Mouse (Mus musculus) induced T-regulatory cell, adult 2 months (primary cell): Measurements from ENCODE around the gene 3110040M04Rik.
A peak's percentile ranks its signal among the peaks of the same experiment; 100 is the strongest.
"Not testable (repeated sequence)": the region's sequence is repeated elsewhere in the genome, so short reads cannot be mapped to it uniquely, and the experiment has no call there.

ENCODE experiments used
- DNase-seq: peaks from one replicate; pipeline ENCODE4 v3.0.0-alpha.2; 2012; ENCODE audit warnings: low read depth

Gene 3110040M04Rik

DNA sequence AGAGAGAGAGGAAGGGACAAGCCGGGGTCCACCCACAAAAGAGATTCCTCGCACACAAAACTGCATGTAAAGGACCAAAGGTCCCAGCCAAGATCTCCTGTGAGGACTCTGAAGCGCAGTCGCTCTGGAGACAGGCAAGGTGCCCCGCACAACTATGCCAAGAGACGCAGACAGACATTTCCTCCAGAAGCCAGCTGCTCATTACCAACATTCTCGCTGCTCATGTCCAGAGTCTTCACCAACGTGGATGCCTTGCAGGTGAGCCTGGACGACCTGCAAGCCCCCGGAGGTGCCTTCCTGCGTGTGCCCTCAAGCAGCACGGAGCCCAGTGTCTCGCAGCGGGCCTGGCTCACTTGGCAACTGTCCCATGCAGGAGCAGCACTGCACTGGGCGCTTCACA is 11.2 kb upstream of the 3110040M04Rik start:
- DNase-seq, result not testable (repeated sequence)

DNA sequence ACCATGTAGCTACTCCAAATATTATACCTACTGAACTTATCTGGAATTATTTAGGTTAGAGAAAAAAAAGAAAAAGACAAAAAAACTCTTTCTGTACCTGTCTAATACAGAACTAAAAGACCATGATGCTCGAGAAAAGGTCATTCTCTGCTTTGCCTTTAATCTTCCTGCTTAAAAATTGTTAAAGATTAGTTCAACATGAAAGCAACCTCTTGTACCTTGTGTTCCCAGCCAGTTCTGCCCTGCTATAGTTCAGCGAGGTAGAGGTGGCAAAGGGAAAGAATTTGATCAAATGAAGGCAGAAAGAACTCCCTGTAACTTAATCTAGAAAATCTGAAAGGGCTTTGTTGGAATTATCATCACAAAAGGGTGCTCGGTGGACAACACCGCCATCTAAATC is 7.9 kb upstream of the 3110040M04Rik start:
- DNase-seq, result not testable (repeated sequence)

DNA sequence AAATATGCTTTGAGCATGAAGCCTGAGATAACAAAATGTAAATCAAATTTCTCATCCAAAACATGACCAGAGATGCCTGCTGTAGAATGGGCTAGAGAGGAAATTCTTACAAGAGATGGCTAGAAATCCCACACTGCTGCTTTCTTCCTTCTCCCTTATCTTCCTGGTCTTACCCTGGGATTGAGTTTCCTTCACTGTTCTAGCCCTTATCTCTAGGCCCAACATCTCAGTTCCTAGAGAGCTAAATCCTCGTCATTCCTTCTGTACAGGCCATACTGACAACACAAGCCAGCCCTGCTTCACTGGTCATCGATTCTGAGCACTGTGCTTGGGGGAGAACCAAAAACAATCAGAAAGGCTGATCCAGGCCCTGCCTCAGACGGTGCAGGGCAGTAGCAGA is 7.2 kb upstream of the 3110040M04Rik start:
- not testable (repeated sequence) for DNase-seq

DNA sequence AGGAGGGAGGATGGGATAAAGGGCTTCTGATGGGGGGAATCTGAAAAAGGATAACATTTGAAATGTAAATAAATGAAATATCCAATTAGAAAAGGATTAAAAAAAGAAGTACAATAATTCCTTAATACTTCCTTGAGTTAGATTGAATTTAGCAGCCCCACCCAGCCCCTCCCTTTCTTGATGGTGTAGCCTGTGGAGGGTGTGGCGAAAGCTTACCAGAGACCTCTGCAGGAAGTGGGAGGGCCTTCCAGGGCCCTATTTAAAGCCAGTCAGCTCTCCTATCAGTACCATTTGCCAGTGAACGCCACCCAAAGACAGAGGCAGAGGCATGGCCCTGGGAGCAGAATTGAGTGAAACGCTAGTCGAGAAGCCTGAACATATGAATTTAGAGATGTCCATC is 5.8 kb upstream of the 3110040M04Rik start, which contains the start of gene Gm47995:
Gene Gm47995 (plus strand): TSS at position 329 of the 400 bp plus-strand sequence.
- peak; percentile 11 for DNase-seq

DNA sequence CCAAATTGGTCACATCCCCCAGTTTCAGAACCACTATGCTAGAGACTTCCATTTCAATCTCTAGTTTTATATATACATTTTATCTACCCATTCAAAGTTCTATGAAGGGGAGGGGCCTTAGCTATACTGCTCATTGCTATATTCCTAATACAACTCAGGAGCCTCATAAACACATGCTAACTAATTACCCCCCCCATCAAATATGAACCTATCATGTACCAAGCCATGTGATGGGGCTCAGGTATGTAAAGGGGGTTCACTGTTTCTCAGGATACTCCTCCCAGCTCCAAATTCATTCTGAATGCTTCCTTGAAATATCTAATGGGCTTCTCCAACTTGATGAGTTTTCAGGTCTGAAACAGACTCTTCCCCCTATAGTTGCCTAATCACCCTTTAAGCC is 3.3 kb upstream of the 3110040M04Rik start:
- not testable (repeated sequence) for DNase-seq

DNA sequence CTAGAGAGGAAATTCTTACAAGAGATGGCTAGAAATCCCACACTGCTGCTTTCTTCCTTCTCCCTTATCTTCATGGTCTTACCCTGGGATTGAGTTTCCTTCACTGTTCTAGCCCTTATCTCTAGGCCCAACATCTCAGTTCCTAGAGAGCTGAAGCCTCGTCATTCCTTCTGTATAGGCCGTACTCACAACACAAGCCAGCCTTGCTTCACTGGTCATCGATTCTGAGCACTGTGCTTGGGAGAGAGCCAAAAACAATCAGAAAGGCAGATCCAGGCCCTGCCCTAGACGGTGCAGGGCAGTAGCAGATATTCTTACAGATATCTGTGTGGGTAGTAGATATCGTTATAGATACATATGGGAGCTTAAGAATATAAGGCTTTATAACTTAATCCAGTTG is 1.1 kb upstream of the 3110040M04Rik start:
- DNase-seq, result not testable (repeated sequence)

DNA sequence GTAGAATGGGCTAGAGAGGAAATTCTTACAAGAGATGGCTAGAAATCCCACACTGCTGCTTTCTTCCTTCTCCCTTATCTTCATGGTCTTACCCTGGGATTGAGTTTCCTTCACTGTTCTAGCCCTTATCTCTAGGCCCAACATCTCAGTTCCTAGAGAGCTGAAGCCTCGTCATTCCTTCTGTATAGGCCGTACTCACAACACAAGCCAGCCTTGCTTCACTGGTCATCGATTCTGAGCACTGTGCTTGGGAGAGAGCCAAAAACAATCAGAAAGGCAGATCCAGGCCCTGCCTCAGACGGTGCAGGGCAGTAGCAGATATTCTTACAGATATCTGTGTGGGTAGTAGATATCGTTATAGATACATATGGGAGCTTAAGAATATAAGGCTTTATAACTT is 4.6 kb downstream of the 3110040M04Rik start:
- not testable (repeated sequence) for DNase-seq

DNA sequence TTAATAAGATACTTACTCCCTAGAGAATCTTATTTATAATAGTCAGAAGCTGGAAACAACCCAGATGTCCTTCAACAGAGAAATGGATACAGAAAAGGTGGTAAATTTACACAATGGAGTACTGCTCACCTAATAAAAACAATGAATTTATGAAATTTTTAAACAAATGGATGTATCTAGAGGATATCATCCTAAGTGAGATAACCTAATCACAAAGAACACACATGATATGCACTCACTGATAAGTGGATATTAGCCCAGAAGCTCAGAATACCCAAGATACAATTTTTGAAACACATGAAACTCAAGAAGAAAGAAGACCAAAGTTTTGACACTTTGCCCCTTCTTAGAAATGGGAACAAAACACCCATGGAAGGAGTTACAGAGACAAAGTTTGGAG is 5.0 kb downstream of the 3110040M04Rik start:
- DNase-seq, result not testable (repeated sequence)

DNA sequence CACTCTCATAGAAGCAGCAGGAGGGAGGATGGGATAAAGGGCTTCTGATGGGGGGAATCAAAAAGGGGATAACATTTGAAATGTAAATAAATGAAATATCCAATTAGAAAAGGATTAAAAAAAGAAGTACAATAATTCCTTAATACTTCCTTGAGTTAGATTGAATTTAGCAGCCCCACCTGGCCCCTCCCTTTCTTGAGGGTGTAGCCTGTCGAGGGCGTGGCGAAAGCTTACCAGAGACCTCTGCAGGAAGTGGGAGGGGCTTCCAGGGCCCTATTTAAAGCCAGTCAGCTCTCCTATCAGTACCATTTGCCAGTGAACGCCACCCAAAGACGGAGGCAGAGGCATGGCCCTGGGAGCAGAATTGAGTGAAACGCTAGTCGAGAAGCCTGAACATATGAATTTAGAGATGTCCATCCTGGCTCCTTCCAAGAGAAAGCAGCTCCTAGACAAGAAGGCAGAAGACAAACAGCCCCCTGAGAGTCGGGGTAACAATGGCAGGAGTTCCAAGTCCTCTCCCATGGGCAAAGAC is 6.0 kb downstream of the 3110040M04Rik start, which contains the start of gene Gm47996:
Gene Gm47996 (plus strand): TSS at position 308 of the 532 bp plus-strand sequence.
- DNase-seq, result not testable (repeated sequence)

DNA sequence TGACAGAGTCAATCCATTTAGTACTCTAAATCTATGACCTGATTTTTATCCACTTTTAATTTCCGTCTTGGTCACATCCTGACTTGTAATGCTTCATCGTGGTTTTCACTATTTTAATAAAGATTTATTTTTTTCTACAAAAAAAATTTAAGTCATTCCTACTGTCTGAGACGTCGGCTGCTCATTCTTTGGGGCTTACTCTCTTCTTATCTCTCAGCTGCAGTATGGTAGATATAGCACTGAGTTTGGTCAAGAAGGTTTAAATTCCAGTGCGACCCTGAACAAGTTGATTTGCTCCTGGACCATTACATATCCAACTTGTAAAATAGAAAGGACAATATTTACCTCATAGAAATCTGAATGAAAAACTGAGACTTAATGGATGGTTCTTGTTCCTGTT is 7.7 kb downstream of the 3110040M04Rik start:
- not testable (repeated sequence) for DNase-seq

DNA sequence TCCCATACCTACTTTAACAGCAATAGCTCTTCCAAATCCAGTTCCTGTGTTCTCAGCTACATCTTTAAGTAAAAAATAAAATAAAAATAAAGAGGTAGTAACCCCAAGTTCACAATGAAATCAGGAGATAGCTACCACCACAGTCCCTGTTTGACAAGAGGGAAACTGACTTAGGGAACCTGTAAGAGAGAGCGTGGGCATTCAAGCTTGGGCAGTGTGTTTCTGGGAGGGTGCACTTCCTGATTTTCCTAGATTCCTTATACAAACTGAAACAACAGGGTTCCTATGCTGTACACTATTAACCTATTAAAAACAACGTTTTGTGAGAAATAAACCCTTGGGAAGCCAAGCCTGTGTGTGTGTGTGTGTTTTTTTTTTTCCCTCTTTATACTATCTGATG is 10.9 kb downstream of the 3110040M04Rik start:
- no peak for DNase-seq

DNA sequence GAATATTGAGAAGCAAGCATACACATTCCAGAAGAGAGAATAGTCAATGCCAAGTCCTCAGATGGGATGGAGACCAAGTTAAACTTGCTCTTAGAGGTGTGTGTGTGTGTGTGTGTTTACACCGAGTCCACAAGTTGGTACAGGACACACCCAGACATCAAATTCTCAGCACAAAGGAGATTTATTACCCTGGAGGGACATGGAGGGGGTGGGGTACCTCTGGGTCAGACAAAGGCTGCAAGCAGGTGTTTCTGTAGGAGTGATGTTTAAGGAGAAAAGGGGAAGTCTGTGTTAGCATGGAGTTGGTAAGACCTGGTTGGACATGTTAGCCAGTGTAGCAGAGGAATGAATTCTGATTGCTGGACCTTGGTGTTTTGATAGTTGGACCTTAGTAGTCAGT is 12.1 kb downstream of the 3110040M04Rik start:
- no peak for DNase-seq

DNA sequence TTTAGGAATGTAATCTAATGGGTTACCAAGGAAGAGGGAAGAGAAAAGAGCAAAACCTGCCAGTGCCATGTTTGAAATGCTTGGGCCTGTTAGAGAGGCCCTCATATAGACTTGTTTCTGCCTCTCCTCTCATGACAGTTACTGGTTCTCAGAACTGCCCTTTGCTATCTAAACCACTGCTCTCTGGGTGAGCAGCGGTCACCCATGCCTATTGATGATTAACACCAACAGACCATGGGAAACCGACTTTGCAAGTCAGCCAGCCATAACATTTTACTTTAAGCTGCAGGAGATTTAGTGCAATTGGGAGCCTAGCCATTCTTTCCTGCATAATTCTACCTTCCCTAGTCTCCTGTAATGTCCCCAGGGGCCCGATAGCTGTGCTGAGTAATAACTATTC is 12.5 kb downstream of the 3110040M04Rik start:
- no peak for DNase-seq

DNA sequence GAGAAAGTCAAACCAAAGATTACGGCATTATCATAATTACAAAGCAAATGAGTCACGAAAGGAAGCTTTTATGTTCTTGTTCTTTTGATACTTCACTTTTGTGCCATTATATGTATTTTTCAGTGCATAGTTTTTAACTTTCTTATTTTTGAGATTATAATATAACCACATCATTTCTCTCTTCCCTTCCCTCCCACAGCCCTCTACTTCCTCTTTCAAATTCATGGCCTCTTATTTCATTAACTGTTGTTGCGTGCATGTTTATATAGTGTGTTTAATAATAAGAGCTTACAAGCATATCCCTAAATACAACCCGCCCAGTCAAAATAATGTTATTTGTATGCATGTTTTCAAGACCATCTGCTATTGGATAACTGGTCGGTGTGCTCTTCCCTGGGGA is 15.1 kb downstream of the 3110040M04Rik start:
- DNase-seq, result no peak

DNA sequence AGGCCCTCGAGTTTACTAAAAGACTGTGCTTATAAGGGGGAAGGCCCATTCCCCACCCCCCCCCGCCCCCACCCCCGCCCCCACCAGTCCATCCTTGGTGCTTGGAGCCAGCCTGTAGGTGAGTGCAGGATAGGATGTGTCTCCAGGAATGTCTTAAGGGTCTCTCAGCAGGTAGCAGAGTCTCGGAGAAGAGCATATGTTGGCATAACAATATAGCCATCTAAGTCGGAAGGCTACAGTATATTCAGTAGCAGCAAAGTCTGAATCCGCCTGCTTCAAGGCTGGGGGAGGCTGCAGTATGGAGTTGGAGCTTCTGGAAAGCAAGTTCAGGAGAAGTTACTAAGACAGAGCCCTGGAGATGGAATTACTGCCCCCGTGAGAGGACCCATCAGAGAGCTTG is 16.2 kb downstream of the 3110040M04Rik start:
- no peak for DNase-seq

DNA sequence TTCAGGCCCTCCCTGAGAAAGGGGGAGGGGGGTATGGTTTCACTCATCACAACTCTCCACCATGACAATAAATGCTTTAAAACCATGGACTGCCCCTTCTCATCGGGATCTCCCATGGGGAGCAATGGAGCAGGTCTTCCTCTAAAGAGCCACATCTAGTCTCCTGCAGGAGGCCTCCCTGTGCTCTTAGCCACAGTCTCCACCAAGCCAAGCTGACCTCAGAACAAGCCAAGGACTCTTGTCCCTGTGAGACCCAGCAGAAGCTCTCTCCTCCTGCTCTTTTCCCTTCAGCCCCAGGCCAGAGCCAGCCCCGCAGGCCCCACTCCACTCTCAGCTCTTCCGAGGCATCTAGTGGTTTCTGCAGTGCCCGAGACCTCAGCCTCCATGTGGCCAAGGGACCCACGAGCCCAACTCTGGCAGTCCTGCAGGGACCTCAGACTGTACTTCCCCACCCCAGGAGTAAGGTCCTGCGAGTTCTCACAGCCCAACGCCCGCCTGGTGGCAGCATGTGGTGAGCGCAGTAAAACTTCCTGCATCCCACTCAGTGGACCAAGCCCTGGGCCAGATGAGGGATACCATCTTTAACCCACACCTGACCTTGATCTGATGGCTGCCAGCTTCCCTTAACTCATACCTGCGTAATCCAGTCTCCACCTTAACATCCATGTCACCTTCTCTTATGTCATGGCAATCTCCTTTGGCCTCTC is 18.8 kb downstream of the 3110040M04Rik start:
- no peak for DNase-seq

DNA sequence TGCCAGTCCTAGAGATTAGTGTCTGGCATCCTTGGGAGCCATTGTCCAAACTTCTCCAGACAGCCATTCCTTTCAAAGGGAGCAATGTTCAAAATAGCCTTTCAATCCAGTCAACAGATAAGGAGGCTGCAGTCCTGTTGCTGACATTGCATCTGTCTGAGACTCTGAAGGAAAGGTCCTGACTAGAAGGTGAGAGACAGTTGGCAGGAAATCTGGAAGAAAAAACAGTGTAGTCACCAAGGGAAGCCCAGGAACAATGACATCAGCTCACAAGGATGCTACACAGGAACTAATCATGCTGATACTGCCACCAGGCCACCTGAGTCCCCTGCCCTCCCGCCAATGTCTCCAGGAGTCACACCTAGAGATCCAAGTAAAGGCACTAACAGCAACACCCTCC is 19.5 kb downstream of the 3110040M04Rik start:
- no peak for DNase-seq

DNA sequence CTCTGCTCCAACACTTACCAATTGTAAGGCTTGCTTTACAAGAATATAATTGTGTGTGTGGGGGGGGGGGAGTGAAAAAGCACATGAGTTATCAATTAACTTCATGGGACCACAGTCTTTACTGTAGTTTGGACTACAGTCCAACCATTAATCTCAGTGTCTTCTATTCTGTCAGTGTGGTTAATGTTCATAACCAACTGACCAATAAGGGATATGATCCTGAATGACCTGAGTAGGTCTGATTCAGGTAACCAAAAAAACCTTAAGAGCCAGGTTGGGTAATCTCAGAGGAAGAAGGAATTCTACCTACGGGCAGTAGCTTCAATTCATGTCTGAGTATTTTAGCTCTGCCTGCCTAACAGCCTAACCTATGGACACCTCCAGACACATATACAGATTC is 20.6 kb downstream of the 3110040M04Rik start:
- no peak for DNase-seq

DNA sequence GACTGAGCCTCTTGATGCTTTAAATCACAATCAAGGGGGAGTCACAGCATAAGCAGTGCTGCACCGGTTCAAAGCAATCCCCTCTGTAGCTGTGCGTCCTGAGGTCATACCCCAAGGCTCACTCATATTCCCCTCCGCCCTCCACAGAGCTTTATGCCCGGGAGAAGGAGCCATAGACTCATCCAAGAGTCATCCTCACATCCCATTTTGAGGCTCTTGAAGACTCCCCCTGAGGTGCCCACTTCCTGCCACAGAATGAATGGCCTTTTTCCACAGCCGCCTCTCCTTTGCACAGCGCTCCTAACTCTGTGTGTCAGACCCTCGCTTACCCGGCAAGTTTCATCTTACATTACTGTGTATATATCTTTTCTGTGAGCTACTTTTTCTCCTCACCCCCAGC is 23.6 kb downstream of the 3110040M04Rik start:
- DNase-seq, result no peak

DNA sequence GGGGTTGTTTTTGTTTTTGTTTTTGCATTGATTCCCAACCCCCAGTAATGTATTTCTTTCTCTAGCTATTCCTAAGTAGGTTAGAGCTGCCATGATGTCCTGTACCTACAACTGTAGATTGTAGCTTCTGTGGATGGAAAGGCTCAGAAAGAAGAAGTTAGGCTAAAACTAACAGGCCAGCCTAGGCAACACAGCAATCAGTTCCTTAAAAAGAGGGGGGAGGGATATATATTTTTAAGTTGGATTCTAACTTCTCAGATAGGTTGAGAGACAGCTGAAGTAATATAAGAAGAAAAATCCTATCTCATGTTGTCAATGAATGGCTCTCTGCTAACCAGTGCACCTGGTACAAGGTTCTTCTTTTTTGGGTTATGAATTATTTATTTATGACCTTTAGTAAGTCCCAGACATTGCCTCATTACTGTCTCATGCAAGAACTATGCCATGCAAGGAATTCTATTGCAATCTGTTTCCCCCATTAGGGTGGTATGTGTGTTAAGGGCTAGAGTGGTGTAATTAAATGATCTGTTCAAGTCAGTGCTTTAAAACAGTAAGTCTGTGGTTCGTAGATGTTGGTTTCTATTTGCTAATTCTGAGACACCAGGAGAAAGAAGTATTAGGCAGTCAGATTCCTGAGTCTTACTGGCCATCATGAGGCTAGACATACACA is 24.5 kb downstream of the 3110040M04Rik start:
- no peak for DNase-seq

DNA sequence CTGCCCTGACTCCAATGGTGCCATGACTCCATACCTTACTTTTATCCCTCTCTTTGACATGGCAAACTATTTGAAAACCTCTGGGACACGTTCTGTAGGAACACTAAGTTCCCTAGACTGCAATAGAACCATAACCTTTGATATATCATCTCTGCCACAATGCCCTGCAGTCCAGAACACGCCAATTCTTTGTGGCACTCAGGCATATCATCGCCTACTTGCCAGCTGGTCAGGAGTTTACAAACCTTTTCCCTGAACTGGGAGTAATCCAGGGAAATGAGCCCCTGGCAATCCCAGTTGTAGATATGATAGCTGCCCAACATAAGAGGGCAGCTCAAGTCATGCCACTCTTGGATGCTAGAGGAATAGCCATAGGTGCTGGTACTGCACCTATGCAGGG is 28.4 kb downstream of the 3110040M04Rik start:
- no peak for DNase-seq

DNA sequence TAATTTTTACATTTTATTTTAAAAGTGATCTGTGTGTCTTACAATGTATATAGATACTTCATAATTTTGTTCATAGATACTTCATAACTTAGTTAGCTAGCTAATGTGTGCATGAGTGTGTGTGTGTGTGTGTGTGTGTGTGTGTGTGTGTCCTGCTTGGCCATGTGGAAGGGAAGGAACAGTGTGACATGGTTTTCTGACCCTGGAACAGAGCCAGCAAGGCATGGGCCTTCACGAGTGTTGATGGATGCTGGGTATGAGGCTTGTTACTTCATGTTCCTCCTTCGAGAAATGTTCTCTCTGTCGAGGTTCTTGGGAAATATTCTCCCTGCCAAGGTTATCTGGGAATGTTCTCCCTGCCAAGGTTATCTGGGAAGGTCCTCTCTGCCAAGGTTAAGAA is 29.8 kb downstream of the 3110040M04Rik start:
- DNase-seq, result no peak

DNA sequence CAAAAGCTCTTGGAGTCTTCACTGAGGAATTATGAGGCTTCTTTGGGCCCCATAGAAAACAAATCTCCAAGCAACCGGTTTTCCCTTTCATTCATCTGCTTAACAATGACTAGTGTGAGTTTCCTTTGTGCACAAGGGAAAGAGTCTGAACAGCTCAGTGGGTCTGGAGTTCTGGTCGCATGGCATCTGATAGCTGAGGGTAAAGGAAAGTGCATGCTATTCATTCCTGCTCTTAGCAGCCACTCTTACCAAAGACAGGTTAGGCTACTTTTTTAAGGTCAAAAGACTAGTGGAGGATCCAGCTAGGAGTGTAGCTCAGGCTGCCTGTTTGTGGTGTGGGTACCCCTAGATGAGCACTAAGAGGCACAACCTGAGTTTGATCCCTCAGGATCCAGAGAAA is 31.7 kb downstream of the 3110040M04Rik start:
- DNase-seq, result no peak
